Mouse (Mus musculus): ENCODE results near the gene Cd40lg. TPM values are rescaled to one million over a fixed set of nuclear protein-coding genes. Genes with fewer than 3 reads are reported as not detected.

Cd40lg gene
- polyA plus RNA-seq, 1 experiment from 2014 or later, result not detected

- Histone ChIP-seq H3K4me3 (ENCODE audit: low read depth, low read length) (no peak overlapping the region), H3K4me1 (replicated peaks; ENCODE audit: control insufficient read depth, insufficient read depth) (no peaks in the 10 kb centered on the region), H3K27me3 (ENCODE audit: control insufficient read depth, insufficient read depth, low read length) (no peaks in the 10 kb centered on the region), H3K9ac (ENCODE audit: low read length) (no peak overlapping the region), H3K4me2 (replicated peaks; ENCODE audit: low read depth) (no peak overlapping the region), H3K36me3 (ENCODE audit: control insufficient read depth, insufficient read depth, low read length) (no peaks in the 10 kb centered on the region), H3K9me3 (ENCODE audit: control insufficient read depth, low read length) (no peaks in the 10 kb centered on the region), H3K27ac (replicated peaks) (no peak overlapping the region)
- 71% methylated on average over 4 of the region's 4 CpGs for WGBS
- ATAC-seq (ENCODE audit: low FRiP score, low TSS enrichment), result no peak
- TF ChIP-seq CTCF (IDR thresholded peaks at IDR 0.05; ENCODE audit: low read depth), result no peak
- no peak for TF ChIP-seq EP300 (optimal IDR thresholded peaks at IDR 0.05)
- no peak for DNase-seq (ENCODE audit: low spot score)
These were observed 51.6 kb downstream of the Cd40lg start for GRCm38 (mm10) chrX:57263515-57263914.

Other genes starting within 250 kb of the Cd40lg start
- gene Brs3, start 169.1 kb upstream of the Cd40lg start, polyA plus RNA-seq (2015; fragmentation: Nextera tagmentation; extraction: Ambion mirVana), result not detected in 2 replicates
- 37.2 and 38.3 TPM in 2 replicates for gene Htatsf1, start 158.6 kb upstream of the Cd40lg start, polyA plus RNA-seq (2015; fragmentation: Nextera tagmentation; extraction: Ambion mirVana)
- not detected in 2 replicates for gene Vgll1, start 124.0 kb upstream of the Cd40lg start, polyA plus RNA-seq (2015; fragmentation: Nextera tagmentation; extraction: Ambion mirVana)
- 3.6 and 4.1 TPM in 2 replicates for gene Arhgef6, start 126.6 kb downstream of the Cd40lg start, polyA plus RNA-seq (2015; fragmentation: Nextera tagmentation; extraction: Ambion mirVana)
- 37.2 and 37.9 TPM in 2 replicates for gene Rbmx, start 180.9 kb downstream of the Cd40lg start, polyA plus RNA-seq (2015; fragmentation: Nextera tagmentation; extraction: Ambion mirVana)
- gene Gm364, start 197.0 kb downstream of the Cd40lg start, polyA plus RNA-seq (2015; fragmentation: Nextera tagmentation; extraction: Ambion mirVana), result not detected in 2 replicates